In the genomic region with DNA sequence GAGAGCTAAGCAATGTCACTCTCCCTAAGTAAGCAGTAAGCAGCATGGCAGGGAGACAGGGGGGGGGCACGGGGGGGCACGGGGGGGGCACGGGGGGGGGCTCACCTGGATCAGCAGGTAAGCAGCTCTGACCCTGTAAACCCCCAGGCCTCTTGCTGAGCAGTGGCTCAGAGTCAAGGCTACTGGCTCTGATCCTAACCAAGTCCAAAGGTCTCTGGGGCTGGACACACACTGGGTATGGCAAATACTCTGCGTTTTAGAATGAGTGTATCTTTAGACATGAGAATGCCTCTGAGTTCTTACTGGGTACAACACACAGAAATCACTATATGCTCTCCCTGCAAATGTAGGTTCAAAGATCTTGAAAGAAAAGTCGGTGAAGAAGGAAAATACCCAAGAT, we compare ENCODE assay signal across 21 mouse cellular contexts.
DNase-seq lines count a peak whose midpoint lies in the region; ATAC-seq and TF ChIP-seq lines count a peak whose summit lies in the region.
"Had no signal": no experiment of that assay in that cellular context is flagged by ENCODE, and none has a peak within 500 bp of the region (broad histone marks: within the 10 kb centered on the region; RNA-seq: fewer than 3 reads in every experiment).

No protein-coding gene starts in this region.

- no peaks in the 10 kb centered on the region for H3K27me3 ChIP-seq in liver, postnatal 0 days (ENCODE audit: insufficient read depth, low read length)
- H3K27me3 ChIP-seq: embryonic facial prominence, embryonic 12.5 days; heart, embryonic 13.5 days; hindbrain, embryonic 12.5 days; liver, embryonic 15.5 days had no signal

- H3K27ac ChIP-seq in liver, postnatal 0 days (ENCODE audit: low read depth) = peak overlapping the region; percentile 55; the same call in 1 of the 2 replicates
- H3K27ac ChIP-seq: embryonic facial prominence, embryonic 12.5 days; forebrain, embryonic 12.5 days; heart, adult 2 months; heart, embryonic 13.5 days; hindbrain, embryonic 12.5 days; kidney, postnatal 0 days; limb, embryonic 10.5 days; liver, embryonic 15.5 days; stomach, postnatal 0 days had no signal

- no peak overlapping the region for H3K9ac ChIP-seq in liver, postnatal 0 days (replicated peaks)
- H3K9ac ChIP-seq: embryonic facial prominence, embryonic 12.5 days; forebrain, embryonic 12.5 days; heart, embryonic 13.5 days; hindbrain, embryonic 12.5 days; liver, embryonic 15.5 days had no signal

- DNase-seq in adrenal gland, postnatal 14 days = peak; percentile 20
- no peak for DNase-seq in adrenal gland, postnatal 25 days
- DNase-seq in kidney, adult 8-10 months = peak; percentile 55 to 64
- no peak for DNase-seq in kidney, postnatal 4 days
- DNase-seq in kidney, postnatal 14 days = peak; percentile 53
- peak; percentile 27 for DNase-seq in liver, postnatal 0 days
- DNase-seq in lung, postnatal 36 days = no peak
- no peak for DNase-seq in layer of hippocampus, postnatal 25 days (ENCODE audit: extremely low spot score in 1 of 2, low spot score in 1 of 2)
- DNase-seq: gastrocnemius, postnatal 25 days; heart, adult 2 months; thymus, adult 2 months had no signal

- no peak for TF ChIP-seq CTCF in liver, postnatal 0 days (IDR thresholded peaks at IDR 0.05; ENCODE audit: low read depth)

- no peak for TF ChIP-seq EP300 in liver, postnatal 0 days (IDR thresholded peaks at IDR 0.05; ENCODE audit: low read depth)

- H3K4me2 ChIP-seq in liver, postnatal 0 days (ENCODE audit: low read depth, low read length) = no peak overlapping the region
- H3K4me2 ChIP-seq: embryonic facial prominence, embryonic 12.5 days; forebrain, embryonic 12.5 days; heart, embryonic 13.5 days; hindbrain, embryonic 12.5 days; liver, embryonic 15.5 days; midbrain, embryonic 11.5 days had no signal

- no peak overlapping the region for H3K4me3 ChIP-seq in liver, postnatal 0 days (ENCODE audit: low read depth, low read length)
- H3K4me3 ChIP-seq: embryonic facial prominence, embryonic 12.5 days; forebrain, embryonic 12.5 days; heart, adult 2 months; heart, embryonic 13.5 days; hindbrain, embryonic 12.5 days; limb, embryonic 10.5 days; liver, embryonic 15.5 days had no signal

- 44% methylated on average over 5 of the region's 5 CpGs for WGBS in liver, postnatal 0 days (ENCODE audit: insufficient replicate concordance)

- H3K4me1 ChIP-seq in liver, postnatal 0 days (ENCODE audit: insufficient read depth) = no peaks in the 10 kb centered on the region; the same call in 1 of the 2 replicates
- H3K4me1 ChIP-seq: embryonic facial prominence, embryonic 12.5 days; liver, embryonic 15.5 days had no signal

- no peaks in the 10 kb centered on the region for H3K36me3 ChIP-seq in liver, postnatal 0 days (replicated peaks; ENCODE audit: insufficient read depth, low read length)
- H3K36me3 ChIP-seq: embryonic facial prominence, embryonic 12.5 days; forebrain, embryonic 12.5 days; heart, embryonic 13.5 days; hindbrain, embryonic 12.5 days; limb, embryonic 10.5 days; liver, embryonic 15.5 days had no signal

- peak; percentile 85 for ATAC-seq in liver, postnatal 0 days
- ATAC-seq: lung, postnatal 0 days had no signal

- no peaks in the 10 kb centered on the region for H3K9me3 ChIP-seq in liver, postnatal 0 days (ENCODE audit: low read length)
- H3K9me3 ChIP-seq: embryonic facial prominence, embryonic 12.5 days; forebrain, embryonic 12.5 days; heart, embryonic 13.5 days; hindbrain, embryonic 12.5 days; limb, embryonic 10.5 days; liver, embryonic 15.5 days had no signal

Comparison
In these comparisons a context has a peak if more than half of its experiments do, and no peak if none do; other contexts are left out.
1. DNase-seq: peak in adrenal gland, postnatal 14 days (single experiment), kidney, adult 8-10 months (2 of 2), kidney, postnatal 14 days (single experiment) and liver, postnatal 0 days (single experiment); none in adrenal gland, postnatal 25 days (single experiment), kidney, postnatal 4 days (0 of 2), lung, postnatal 36 days (single experiment) and layer of hippocampus, postnatal 25 days (0 of 2).